Comparison of ENCODE assay signal across 9 mouse cellular contexts in genomic region chr11:88862355-88862754, GRCm38 (mm10). TPM values are rescaled to one million over a fixed set of nuclear protein-coding genes. Genes with fewer than 3 reads are reported as not detected.
DNase-seq lines count a peak whose midpoint lies in the region; ATAC-seq and TF ChIP-seq lines count a peak whose summit lies in the region.
"Had no signal": no experiment of that assay in that cellular context is flagged by ENCODE, and none has a peak within 500 bp of the region (broad histone marks: within the 10 kb centered on the region; RNA-seq: fewer than 3 reads in every experiment).

No protein-coding gene starts in this region.

- DNase-seq in kidney, postnatal 0 days (ENCODE audit: low spot score) = no peak
- DNase-seq in kidney, adult 8-10 months = no peak
- DNase-seq in limb, embryonic 11.5 days (ENCODE audit: low spot score) = no peak
- no peak for DNase-seq in left cerebral cortex, adult 11 months (ENCODE audit: low spot score)
- no peak for DNase-seq in natural killer cell, adult 2 months (ENCODE audit: low spot score in 2 of 2)
- DNase-seq in embryo, embryonic 11 days = no peak
- DNase-seq: right cerebral cortex, adult 18-20 months had no signal

- no peak for TF ChIP-seq CTCF in kidney, postnatal 0 days (IDR thresholded peaks at IDR 0.05; ENCODE audit: low read depth)

- WGBS in kidney, postnatal 0 days = 73% methylated on average over 2 of the region's 2 CpGs
- 63% methylated on average over 2 of the region's 2 CpGs for WGBS in embryonic facial prominence, embryonic 15.5 days
- WGBS in limb, embryonic 11.5 days = 77% methylated on average over 2 of the region's 2 CpGs
- 76% methylated on average over 2 of the region's 2 CpGs for WGBS in neural tube, embryonic 15.5 days

- H3K4me2 ChIP-seq in kidney, postnatal 0 days (ENCODE audit: low read length) = peak overlapping the region; percentile 99
- peak overlapping the region; percentile 94 for H3K4me2 ChIP-seq in embryonic facial prominence, embryonic 15.5 days (replicated peaks)
- H3K4me2 ChIP-seq in limb, embryonic 11.5 days (ENCODE audit: low read depth, severe bottlenecking) = 0 out of 2 replicates have a peak overlapping the region, but pooled peaks have one; percentile 99
- peak overlapping the region; percentile 99 for H3K4me2 ChIP-seq in neural tube, embryonic 15.5 days

- no peak overlapping the region for H3K9ac ChIP-seq in kidney, postnatal 0 days (ENCODE audit: low read depth, low read length)
- H3K9ac ChIP-seq in embryonic facial prominence, embryonic 15.5 days = no peak overlapping the region
- no peak overlapping the region; the same call in 1 of the 2 replicates for H3K9ac ChIP-seq in limb, embryonic 11.5 days (ENCODE audit: low read length)
- 0 out of 2 replicates have a peak overlapping the region, but pooled peaks have one; percentile 26 for H3K9ac ChIP-seq in neural tube, embryonic 15.5 days (replicated peaks)

- no peaks in the 10 kb centered on the region for H3K27me3 ChIP-seq in kidney, postnatal 0 days (ENCODE audit: insufficient read depth, low read length)
- H3K27me3 ChIP-seq in embryonic facial prominence, embryonic 15.5 days = no peaks in the 10 kb centered on the region
- H3K27me3 ChIP-seq in limb, embryonic 11.5 days (ENCODE audit: control insufficient read depth, insufficient read depth, low read length) = 0 out of 2 replicates have a peak, but pooled peaks cover 5% of the 10 kb centered on the region
- no peaks in the 10 kb centered on the region for H3K27me3 ChIP-seq in neural tube, embryonic 15.5 days (replicated peaks)

- H3K4me3 ChIP-seq in kidney, postnatal 0 days (replicated peaks; ENCODE audit: low read depth, low read length) = peak overlapping the region; percentile 70
- peak overlapping the region; percentile 62 for H3K4me3 ChIP-seq in embryonic facial prominence, embryonic 15.5 days (replicated peaks)
- no peak overlapping the region; the same call in 1 of the 2 replicates for H3K4me3 ChIP-seq in limb, embryonic 11.5 days (ENCODE audit: low read depth, low read length)
- H3K4me3 ChIP-seq in neural tube, embryonic 15.5 days (replicated peaks) = peak overlapping the region; percentile 89

- no peaks in the 10 kb centered on the region for H3K9me3 ChIP-seq in kidney, postnatal 0 days (replicated peaks; ENCODE audit: low read length)
- no peaks in the 10 kb centered on the region for H3K9me3 ChIP-seq in embryonic facial prominence, embryonic 15.5 days (replicated peaks)
- no peaks in the 10 kb centered on the region for H3K9me3 ChIP-seq in limb, embryonic 11.5 days (ENCODE audit: control insufficient read depth, low read length)
- H3K9me3 ChIP-seq in neural tube, embryonic 15.5 days (replicated peaks) = no peaks in the 10 kb centered on the region

- H3K27ac ChIP-seq in kidney, postnatal 0 days = no peak overlapping the region
- H3K27ac ChIP-seq in embryonic facial prominence, embryonic 15.5 days (replicated peaks) = no peak overlapping the region
- no peak overlapping the region for H3K27ac ChIP-seq in limb, embryonic 11.5 days (replicated peaks; ENCODE audit: low read depth, low read length)
- H3K27ac ChIP-seq in neural tube, embryonic 15.5 days (replicated peaks) = no peak overlapping the region

- H3K36me3 ChIP-seq in kidney, postnatal 0 days (ENCODE audit: insufficient read depth, low read length) = no peaks in the 10 kb centered on the region
- no peaks in the 10 kb centered on the region for H3K36me3 ChIP-seq in embryonic facial prominence, embryonic 15.5 days
- no peaks in the 10 kb centered on the region for H3K36me3 ChIP-seq in limb, embryonic 11.5 days (ENCODE audit: control insufficient read depth, insufficient read depth, low read length)
- no peaks in the 10 kb centered on the region for H3K36me3 ChIP-seq in neural tube, embryonic 15.5 days

- ATAC-seq in kidney, postnatal 0 days (replicated peaks; ENCODE audit: low FRiP score, low read depth) = no peak
- ATAC-seq in embryonic facial prominence, embryonic 15.5 days (ENCODE audit: insufficient number of reproducible peaks, low FRiP score, low TSS enrichment, low read depth) = no peak
- no peak for ATAC-seq in limb, embryonic 11.5 days (ENCODE audit: insufficient number of reproducible peaks, low FRiP score, low TSS enrichment, low read depth)
- no peak for ATAC-seq in neural tube, embryonic 15.5 days (ENCODE audit: low FRiP score)

- H3K4me1 ChIP-seq in kidney, postnatal 0 days (replicated peaks; ENCODE audit: insufficient read depth, low read length) = peaks cover 2% of the 10 kb centered on the region; the same call in 1 of the 2 replicates
- peaks cover 20% of the 10 kb centered on the region for H3K4me1 ChIP-seq in embryonic facial prominence, embryonic 15.5 days
- peaks cover 11% of the 10 kb centered on the region for H3K4me1 ChIP-seq in limb, embryonic 11.5 days (ENCODE audit: control insufficient read depth, insufficient read depth, low read length)
- H3K4me1 ChIP-seq in neural tube, embryonic 15.5 days = peaks cover 28% of the 10 kb centered on the region

RNA-seq across cellular contexts. Expression of gene Akap1, which starts 2.0 kb away (rescaled TPM):
- polyA plus RNA-seq in kidney, postnatal 0 days (2015; fragmentation: Nextera tagmentation; extraction: Ambion mirVana) = 16.9 and 17.5 TPM in 2 replicates
- polyA plus RNA-seq in embryonic facial prominence, embryonic 15.5 days (2015; fragmentation: Nextera tagmentation; extraction: Ambion mirVana) = 20.2 and 20.9 TPM in 2 replicates
- 9.8 and 11.3 TPM in 2 replicates for polyA plus RNA-seq in limb, embryonic 11.5 days (2014; fragmentation: Nextera tagmentation; extraction: Ambion mirVana)
- polyA plus RNA-seq in neural tube, embryonic 15.5 days (2015; fragmentation: Nextera tagmentation; extraction: Ambion mirVana) = 26.0 and 27.6 TPM in 2 replicates
